ENCODE assay signal across 17 mouse cellular contexts in the genomic region with DNA sequence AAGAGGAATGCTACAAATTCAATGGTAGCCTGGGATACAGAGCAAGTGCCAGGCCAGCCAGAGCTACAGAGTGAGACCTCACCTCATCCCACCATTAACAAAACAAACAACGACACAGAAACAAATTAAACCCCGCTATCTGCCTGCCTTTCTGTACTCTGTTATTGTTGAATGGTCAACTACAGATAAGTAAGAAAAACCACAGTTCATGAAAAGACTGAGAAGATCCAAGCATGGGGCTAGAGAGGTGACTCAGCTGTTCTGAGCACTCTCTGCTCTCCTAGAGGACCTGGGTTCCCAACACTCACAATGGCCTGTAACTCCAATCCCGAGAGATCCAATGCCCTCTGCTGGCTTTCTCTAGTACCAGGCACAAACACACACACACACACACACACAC.
"Had no signal": no experiment of that assay in that cellular context is flagged by ENCODE, and none has a peak within 500 bp of the region (broad histone marks: within the 10 kb centered on the region; RNA-seq: fewer than 3 reads in every experiment).

No protein-coding gene starts in this region.

- DNase-seq: gastrocnemius, postnatal 14 days; gastrocnemius, postnatal 36 days; heart, adult 11 months; heart, adult 2 months; heart, postnatal 14 days; heart, postnatal 36 days; kidney, adult 18-20 months; kidney, adult 8-10 months; kidney, postnatal 10 days; kidney, postnatal 25 days; kidney, postnatal 4 days; liver had no signal

- ATAC-seq: hindbrain, embryonic 16.5 days; inflammation-experienced regulatory T-cells, adult 6 months; intestine, embryonic 15.5 days; intestine, postnatal 0 days; liver, embryonic 12.5 days had no signal
